Mouse (Mus musculus) midbrain, embryonic 13.5 days (tissue): ENCODE results near the gene Mcemp1. TPM values are rescaled to one million over a fixed set of nuclear protein-coding genes. Genes with fewer than 3 reads are reported as not detected.
A peak's percentile ranks its signal among the peaks of the same experiment; 100 is the strongest.

Experiments used
- ATAC-seq: fragments of 200-750 bp; cut with Nextera tagmentation; 2 replicates; pipeline ENCODE4 v1.8.0; 2017; ENCODE audit warnings: mild to moderate bottlenecking, moderate TSS enrichment, moderate library complexity
- H3K27ac ChIP-seq: fragments of 300-500 bp; sonication (generic); 2 replicates; pipeline ENCODE4 v1.5.1; 2015; ENCODE audit warnings: inconsistent platforms, mild to moderate bottlenecking, moderate library complexity
- H3K27me3 ChIP-seq: fragments of 300-500 bp; sonication (generic); 2 replicates; pipeline ENCODE4 v1.6.1; 2015; ENCODE audit warnings: mild to moderate bottlenecking, inconsistent platforms
- H3K36me3 ChIP-seq: fragments of 300-500 bp; sonication (generic); 2 replicates; pipeline ENCODE4 v1.6.1; 2015; ENCODE audit warnings: mild to moderate bottlenecking, inconsistent platforms
- H3K4me1 ChIP-seq: fragments of 300-500 bp; sonication (generic); replicated peaks from 2 replicates; pipeline ENCODE4 v1.6.1; 2015; ENCODE audit warnings: inconsistent platforms
- H3K4me2 ChIP-seq: fragments of 300-500 bp; sonication (generic); replicated peaks from 2 replicates; pipeline ENCODE4 v1.6.1; 2015; ENCODE audit warnings: moderate library complexity, mild to moderate bottlenecking, inconsistent platforms
- H3K4me3 ChIP-seq: fragments of 300-500 bp; sonication (generic); replicated peaks from 2 replicates; pipeline ENCODE4 v1.5.1; 2015; ENCODE audit warnings: mild to moderate bottlenecking, inconsistent platforms
- H3K9ac ChIP-seq: fragments of 300-500 bp; sonication (generic); replicated peaks from 2 replicates; pipeline ENCODE4 v1.6.1; 2015; ENCODE audit warnings: mild to moderate bottlenecking, inconsistent platforms
- H3K9me3 ChIP-seq: fragments of 300-500 bp; sonication (generic); 2 replicates; pipeline ENCODE4 v1.6.1; 2016; ENCODE audit warnings: mild to moderate bottlenecking, inconsistent platforms
- WGBS: fragments of 180-500 bp; shearing (Covaris S2); methylation state at CpG from one replicate; pipeline ENCODE4 v1.1.7; 2015; 5-methylcytosine and 5-hydroxymethylcytosine counted together
- polyA plus RNA-seq: library from polyadenylated mRNA; unstranded; fragments of >200 nt; fragmentation: Nextera tagmentation; extraction: Ambion mirVana; gene quantifications from 2 replicates; pipeline ENCODE4 v1.2.1, GENCODE M21; 2015

The Mcemp1 gene
- polyA plus RNA-seq, 1 experiment from 2014 or later: not detected

- Histone ChIP-seq H3K4me2 (no peak overlapping the region), H3K27me3 (no peaks in the 10 kb centered on the region), H3K9me3 (no peaks in the 10 kb centered on the region), H3K4me1 (no peaks in the 10 kb centered on the region), H3K9ac (no peak overlapping the region), H3K36me3 (no peaks in the 10 kb centered on the region), H3K4me3 (no peak overlapping the region), H3K27ac (no peak overlapping the region)
- WGBS: 97% methylated on average over 1 of the region's 1 CpGs
- ATAC-seq: no peak
Measured at GRCm38 (mm10) chr8:3701491-3701890, 35.9 kb downstream of the Mcemp1 start.

- H3K27ac ChIP-seq: no peak overlapping the region
- no peaks in the 10 kb centered on the region for H3K4me1 ChIP-seq
- H3K4me3 ChIP-seq: no peak overlapping the region
- no peak for ATAC-seq
- 72% methylated on average over 4 of the region's 4 CpGs for WGBS
- no peak overlapping the region for H3K9ac ChIP-seq
- H3K9me3 ChIP-seq: no peaks in the 10 kb centered on the region
- no peaks in the 10 kb centered on the region for H3K36me3 ChIP-seq
- no peaks in the 10 kb centered on the region for H3K27me3 ChIP-seq
- H3K4me2 ChIP-seq: no peak overlapping the region
Measured at GRCm38 (mm10) chr8:3705711-3706110, 40.2 kb downstream of the Mcemp1 start.

GRCm38 (mm10) chr8:3707611-3708010 is 42.1 kb downstream of the Mcemp1 start:
- Histone ChIP-seq H3K9ac (no peak overlapping the region), H3K27ac (no peak overlapping the region), H3K9me3 (no peaks in the 10 kb centered on the region), H3K4me1 (no peaks in the 10 kb centered on the region), H3K27me3 (no peaks in the 10 kb centered on the region), H3K4me3 (no peak overlapping the region), H3K4me2 (no peak overlapping the region), H3K36me3 (no peaks in the 10 kb centered on the region)
- no peak for ATAC-seq
- 75% methylated on average over 7 of the region's 7 CpGs for WGBS

GRCm38 (mm10) chr8:3710312-3710711 is 44.8 kb downstream of the Mcemp1 start:
- no peak overlapping the region for H3K4me3 ChIP-seq
- no peak overlapping the region for H3K9ac ChIP-seq
- no peaks in the 10 kb centered on the region for H3K36me3 ChIP-seq
- no peaks in the 10 kb centered on the region for H3K27me3 ChIP-seq
- no peak overlapping the region for H3K27ac ChIP-seq
- WGBS: 88% methylated on average over 3 of the region's 3 CpGs
- H3K4me2 ChIP-seq: no peak overlapping the region
- no peaks in the 10 kb centered on the region for H3K9me3 ChIP-seq
- ATAC-seq: no peak
- H3K4me1 ChIP-seq: no peaks in the 10 kb centered on the region

GRCm38 (mm10) chr8:3711646-3712045 is 46.1 kb downstream of the Mcemp1 start:
- Histone ChIP-seq H3K36me3 (no peaks in the 10 kb centered on the region), H3K4me1 (no peaks in the 10 kb centered on the region), H3K9me3 (no peaks in the 10 kb centered on the region), H3K4me2 (no peak overlapping the region), H3K4me3 (no peak overlapping the region), H3K9ac (no peak overlapping the region), H3K27ac (no peak overlapping the region), H3K27me3 (no peaks in the 10 kb centered on the region)
- WGBS: 75% methylated on average over 2 of the region's 2 CpGs
- no peak for ATAC-seq

GRCm38 (mm10) chr8:3717321-3717954 is 51.9 kb downstream of the Mcemp1 start:
- Histone ChIP-seq H3K4me1 (no peaks in the 10 kb centered on the region), H3K27me3 (no peaks in the 10 kb centered on the region), H3K9ac (no peak overlapping the region), H3K27ac (no peak overlapping the region), H3K4me2 (no peak overlapping the region), H3K36me3 (no peaks in the 10 kb centered on the region), H3K4me3 (no peak overlapping the region), H3K9me3 (no peaks in the 10 kb centered on the region)
- no peak for ATAC-seq
- 88% methylated on average over 12 of the region's 12 CpGs for WGBS

- no peak overlapping the region for H3K9ac ChIP-seq
- peak; percentile 74 for ATAC-seq
- no peaks in the 10 kb centered on the region for H3K27me3 ChIP-seq
- no peak overlapping the region for H3K4me3 ChIP-seq
- 15% methylated on average over 14 of the region's 14 CpGs for WGBS
- H3K36me3 ChIP-seq: no peaks in the 10 kb centered on the region
- no peak overlapping the region for H3K27ac ChIP-seq
- H3K9me3 ChIP-seq: no peaks in the 10 kb centered on the region
- H3K4me1 ChIP-seq: no peaks in the 10 kb centered on the region
- H3K4me2 ChIP-seq: no peak overlapping the region
Measured at GRCm38 (mm10) chr8:3718559-3718958, 53.0 kb downstream of the Mcemp1 start.

Other genes starting within 250 kb of the Mcemp1 start
- gene Pex11g, start 198.1 kb upstream of the Mcemp1 start, polyA plus RNA-seq: 4.4 and 5.3 TPM in 2 replicates
- gene Tex45, start 194.9 kb upstream of the Mcemp1 start, polyA plus RNA-seq: 0.17 and 0.23 TPM in 2 replicates
- 85.1 and 90.0 TPM in 2 replicates for gene Zfp358, start 172.6 kb upstream of the Mcemp1 start, polyA plus RNA-seq
- 93.4 and 99.6 TPM in 2 replicates for gene Mcoln1, start 165.3 kb upstream of the Mcemp1 start, polyA plus RNA-seq
- 33.0 and 34.1 TPM in 2 replicates for gene Pnpla6, start 150.4 kb upstream of the Mcemp1 start, polyA plus RNA-seq
- 1.1 and 1.3 TPM in 2 replicates for gene C330021F23Rik, start 97.8 kb upstream of the Mcemp1 start, polyA plus RNA-seq
- gene Camsap3, start 78.5 kb upstream of the Mcemp1 start, polyA plus RNA-seq: 30.4 and 35.6 TPM in 2 replicates
- 58.6 and 63.2 TPM in 2 replicates for gene Xab2, start 44.4 kb upstream of the Mcemp1 start, polyA plus RNA-seq
- 117 and 119 TPM in 2 replicates for gene Pet100, start 44.2 kb upstream of the Mcemp1 start, polyA plus RNA-seq
- 0.50 and 0.55 TPM in 2 replicates for gene Pcp2, start 40.2 kb upstream of the Mcemp1 start, polyA plus RNA-seq
- 28.8 and 31.3 TPM in 2 replicates for gene Stxbp2, start 34.8 kb upstream of the Mcemp1 start, polyA plus RNA-seq
- gene Retn, start 10.0 kb upstream of the Mcemp1 start, polyA plus RNA-seq: 0.24 and 0.48 TPM in 2 replicates
- gene Fcor, start 6.6 kb downstream of the Mcemp1 start, polyA plus RNA-seq: 9.6 and 12.4 TPM in 2 replicates
- 58.6 and 60.2 TPM in 2 replicates for gene Trappc5, start 10.5 kb downstream of the Mcemp1 start, polyA plus RNA-seq
- gene Fcer2a, start 28.4 kb downstream of the Mcemp1 start, polyA plus RNA-seq: 0.23 and 0.61 TPM in 2 replicates
- not detected in 2 replicates for gene Clec4g, start 54.9 kb downstream of the Mcemp1 start, polyA plus RNA-seq
- gene Cd209a, start 83.2 kb downstream of the Mcemp1 start, polyA plus RNA-seq: not detected in 2 replicates
- not detected in 2 replicates for gene Cd209e, start 188.6 kb downstream of the Mcemp1 start, polyA plus RNA-seq
- gene Cd209d, start 212.8 kb downstream of the Mcemp1 start, polyA plus RNA-seq: not detected in 2 replicates